Mouse (Mus musculus): ENCODE data around the gene Dip2b.

DNA sequence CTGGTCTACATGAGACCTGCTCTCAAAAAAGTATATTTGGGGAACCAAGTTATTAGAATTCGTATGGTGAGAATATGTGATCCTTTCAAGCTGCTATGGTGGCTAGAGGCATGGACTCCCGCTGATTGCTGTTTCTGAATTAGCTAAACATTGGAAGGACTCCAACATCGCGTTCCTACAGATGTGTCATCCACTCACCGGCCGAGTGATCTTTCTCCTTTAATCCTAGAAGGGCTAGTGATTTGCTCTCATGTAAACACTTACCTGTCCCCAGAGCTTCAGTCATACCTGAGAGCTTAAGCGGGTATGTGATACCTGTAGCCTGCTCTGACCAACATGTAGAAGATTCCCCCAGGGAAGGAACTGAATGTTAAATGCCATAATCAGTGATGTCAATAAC, 182.5 kb downstream of the Dip2b start:
- TF ChIP-seq CTCF (IDR thresholded peaks at IDR 0.05; ENCODE audit: low read depth, low read length) (no peak), EP300 (IDR thresholded peaks at IDR 0.05; ENCODE audit: insufficient read depth, low read depth, low read length) (no peak), POLR2A (IDR thresholded peaks at IDR 0.05; ENCODE audit: insufficient read depth, low read length) (no peak)

All from ES-Bruce4 (cell line).